Mouse (Mus musculus) stomach, embryonic 16.5 days (tissue): Measurements from ENCODE around the gene Opalin. TPM values are rescaled to one million over a fixed set of nuclear protein-coding genes. Genes with fewer than 3 reads are reported as not detected.

Source experiments
- ATAC-seq: fragments of 200-750 bp; cut with Nextera tagmentation; 2 replicates; pipeline ENCODE4 v1.8.0; 2017; ENCODE audit warnings: moderate number of reproducible peaks, moderate TSS enrichment; ENCODE audit not compliant: insufficient read depth, low FRiP score
- H3K27ac ChIP-seq: fragments of 300-500 bp; sonication (generic); 2 replicates; pipeline ENCODE4 v1.5.1; 2014; ENCODE audit warnings: low read length
- H3K27me3 ChIP-seq: fragments of 300-500 bp; sonication (generic); 2 replicates; pipeline ENCODE4 v1.6.1; 2014; ENCODE audit warnings: low read length, control low read depth, mixed read lengths; ENCODE audit not compliant: control insufficient read depth, insufficient read depth
- H3K36me3 ChIP-seq: fragments of 300-500 bp; sonication (generic); 2 replicates; pipeline ENCODE4 v1.6.1; 2014; ENCODE audit warnings: low read length; ENCODE audit not compliant: control insufficient read depth, insufficient read depth
- H3K4me1 ChIP-seq: fragments of 300-500 bp; sonication (generic); 2 replicates; pipeline ENCODE4 v1.6.1; 2014; ENCODE audit warnings: low read length, control low read depth, mixed read lengths; ENCODE audit not compliant: control insufficient read depth, insufficient read depth
- H3K4me2 ChIP-seq: fragments of 300-500 bp; sonication (generic); 2 replicates; pipeline ENCODE4 v1.6.1; 2014; ENCODE audit warnings: low read depth, low read length, mixed read lengths
- H3K4me3 ChIP-seq: fragments of 300-500 bp; sonication (generic); replicated peaks from 2 replicates; pipeline ENCODE4 v1.5.1; 2014; ENCODE audit warnings: mild to moderate bottlenecking, low read length
- H3K9ac ChIP-seq: fragments of 300-500 bp; sonication (generic); 2 replicates; pipeline ENCODE4 v1.6.1; 2014; ENCODE audit warnings: low read length
- H3K9me3 ChIP-seq: fragments of 300-500 bp; sonication (generic); replicated peaks from 2 replicates; pipeline ENCODE4 v1.6.1; 2016; ENCODE audit warnings: low read length, control low read depth; ENCODE audit not compliant: control insufficient read depth
- WGBS: fragments of 180-500 bp; shearing (Covaris S2); extraction: QIAGEN DNeasy Blood & Tissue Kit; methylation state at CpG from one replicate; pipeline ENCODE4 v1.1.7; 2014; 5-methylcytosine and 5-hydroxymethylcytosine counted together
- polyA plus RNA-seq: library from polyadenylated mRNA; unstranded; fragments of >200 nt; fragmentation: Nextera tagmentation; extraction: Ambion mirVana; gene quantifications from 2 replicates; pipeline ENCODE4 v1.2.1, GENCODE M21; 2015

Gene Opalin
- polyA plus RNA-seq, 1 experiment from 2014 or later = not detected

- WGBS = 82% methylated on average over 7 of the region's 7 CpGs
Measured at GRCm38 (mm10) chr19:41108666-41109065, 31.8 kb upstream of the Opalin start.

GRCm38 (mm10) chr19:41107530-41107929 is 30.6 kb upstream of the Opalin start:
- no peak for ATAC-seq
- WGBS = 40% methylated on average over 8 of the region's 8 CpGs
- no peaks in the 10 kb centered on the region for H3K9me3 ChIP-seq
- H3K4me3 ChIP-seq = no peak overlapping the region
- H3K27me3 ChIP-seq = no peaks in the 10 kb centered on the region
- H3K4me2 ChIP-seq = no peak overlapping the region
- H3K36me3 ChIP-seq = no peaks in the 10 kb centered on the region
- no peaks in the 10 kb centered on the region for H3K4me1 ChIP-seq
- no peak overlapping the region for H3K27ac ChIP-seq
- no peak overlapping the region for H3K9ac ChIP-seq

More at GRCm38 (mm10) chr19:41108666-41109065, 31.8 kb upstream of the Opalin start:
- Histone ChIP-seq H3K36me3 (no peaks in the 10 kb centered on the region), H3K4me1 (no peaks in the 10 kb centered on the region), H3K9me3 (no peaks in the 10 kb centered on the region), H3K27ac (no peak overlapping the region), H3K4me3 (no peak overlapping the region), H3K4me2 (no peak overlapping the region), H3K9ac (no peak overlapping the region), H3K27me3 (no peaks in the 10 kb centered on the region)
- no peak for ATAC-seq

GRCm38 (mm10) chr19:41104922-41105321 is 28.0 kb upstream of the Opalin start:
- no peak overlapping the region for H3K4me3 ChIP-seq
- H3K9me3 ChIP-seq = no peaks in the 10 kb centered on the region
- WGBS = 45% methylated on average over 8 of the region's 8 CpGs
- H3K4me1 ChIP-seq = no peaks in the 10 kb centered on the region
- no peak overlapping the region for H3K9ac ChIP-seq
- no peaks in the 10 kb centered on the region for H3K27me3 ChIP-seq
- ATAC-seq = no peak
- no peak overlapping the region for H3K4me2 ChIP-seq
- no peak overlapping the region for H3K27ac ChIP-seq
- no peaks in the 10 kb centered on the region for H3K36me3 ChIP-seq

GRCm38 (mm10) chr19:41101390-41101789 is 24.5 kb upstream of the Opalin start:
- Histone ChIP-seq H3K9me3 (no peaks in the 10 kb centered on the region), H3K36me3 (no peaks in the 10 kb centered on the region), H3K4me2 (no peak overlapping the region), H3K4me3 (no peak overlapping the region), H3K27ac (no peak overlapping the region), H3K9ac (no peak overlapping the region), H3K4me1 (no peaks in the 10 kb centered on the region), H3K27me3 (0 out of 2 replicates have a peak, but pooled peaks cover 2% of the 10 kb centered on the region)
- no peak for ATAC-seq
- WGBS = 85% methylated on average over 8 of the region's 8 CpGs

GRCm38 (mm10) chr19:41100863-41101262 is 23.9 kb upstream of the Opalin start:
- 92% methylated on average over 7 of the region's 7 CpGs for WGBS
- Histone ChIP-seq H3K4me3 (no peak overlapping the region), H3K9me3 (no peaks in the 10 kb centered on the region), H3K27me3 (0 out of 2 replicates have a peak, but pooled peaks cover 2% of the 10 kb centered on the region), H3K36me3 (no peaks in the 10 kb centered on the region), H3K4me1 (no peaks in the 10 kb centered on the region), H3K4me2 (no peak overlapping the region), H3K9ac (no peak overlapping the region), H3K27ac (no peak overlapping the region)
- no peak for ATAC-seq

- H3K27ac ChIP-seq = no peak overlapping the region
- H3K4me1 ChIP-seq = no peaks in the 10 kb centered on the region
- no peak for ATAC-seq
- WGBS = 72% methylated on average over 4 of the region's 4 CpGs
- H3K4me2 ChIP-seq = no peak overlapping the region
- no peaks in the 10 kb centered on the region for H3K36me3 ChIP-seq
- no peak overlapping the region for H3K9ac ChIP-seq
- H3K9me3 ChIP-seq = no peaks in the 10 kb centered on the region
- H3K27me3 ChIP-seq = 0 out of 2 replicates have a peak, but pooled peaks cover 2% of the 10 kb centered on the region
- no peak overlapping the region for H3K4me3 ChIP-seq
Measured at GRCm38 (mm10) chr19:41097038-41097437, 20.1 kb upstream of the Opalin start.

GRCm38 (mm10) chr19:41091901-41092300 is 15.0 kb upstream of the Opalin start:
- H3K4me2 ChIP-seq = no peak overlapping the region
- WGBS = 55% methylated on average over 2 of the region's 2 CpGs
- ATAC-seq = no peak
- H3K9ac ChIP-seq = no peak overlapping the region
- H3K4me3 ChIP-seq = no peak overlapping the region
- no peaks in the 10 kb centered on the region for H3K9me3 ChIP-seq
- no peaks in the 10 kb centered on the region for H3K4me1 ChIP-seq
- no peak overlapping the region for H3K27ac ChIP-seq
- peaks cover 9% of the 10 kb centered on the region; the same call in 1 of the 2 replicates for H3K27me3 ChIP-seq
- no peaks in the 10 kb centered on the region for H3K36me3 ChIP-seq

GRCm38 (mm10) chr19:41089833-41090232 is 12.9 kb upstream of the Opalin start:
- Histone ChIP-seq H3K36me3 (no peaks in the 10 kb centered on the region), H3K27me3 (peaks cover 8% of the 10 kb centered on the region; the same call in 1 of the 2 replicates), H3K4me1 (no peaks in the 10 kb centered on the region), H3K4me2 (no peak overlapping the region), H3K9ac (no peak overlapping the region), H3K9me3 (no peaks in the 10 kb centered on the region), H3K4me3 (no peak overlapping the region), H3K27ac (no peak overlapping the region)
- WGBS = 11% methylated on average over 5 of the region's 5 CpGs
- ATAC-seq = no peak

GRCm38 (mm10) chr19:41088491-41088890 is 11.6 kb upstream of the Opalin start:
- Histone ChIP-seq H3K9me3 (no peaks in the 10 kb centered on the region), H3K27ac (no peak overlapping the region), H3K36me3 (no peaks in the 10 kb centered on the region), H3K4me1 (no peaks in the 10 kb centered on the region), H3K9ac (0 out of 2 replicates have a peak overlapping the region, but pooled peaks have one; percentile 11), H3K4me2 (no peak overlapping the region), H3K27me3 (peaks cover 8% of the 10 kb centered on the region; the same call in 1 of the 2 replicates), H3K4me3 (no peak overlapping the region)
- ATAC-seq = no peak
- 34% methylated on average over 18 of the region's 18 CpGs for WGBS
